Mouse (Mus musculus) cerebellum, adult 2 months (tissue): ENCODE results near the gene Cpt1c.

ENCODE experiments used
- CTCF ChIP-seq: fragments of 200-500 bp; IDR thresholded peaks from 2 replicates; pipeline ENCODE4 v1.5.1; 2011; ENCODE audit warnings: low read depth, mild to moderate bottlenecking, control low read depth, low read length, moderate library complexity, borderline replicate concordance; ENCODE audit not compliant: insufficient read depth
- POLR2A ChIP-seq: fragments of 200-500 bp; IDR thresholded peaks from 2 replicates; pipeline ENCODE4 v1.6.1; 2011; ENCODE audit warnings: low read length, control low read depth, borderline replicate concordance; ENCODE audit not compliant: insufficient read depth

GRCm38 (mm10) chr7:44984833-44985164, 10.1 kb upstream of the Cpt1c start:
- TF ChIP-seq CTCF: no peak
- TF ChIP-seq POLR2A: no peak
